8 mouse cellular contexts compared by ENCODE assay signal in the genomic region with DNA sequence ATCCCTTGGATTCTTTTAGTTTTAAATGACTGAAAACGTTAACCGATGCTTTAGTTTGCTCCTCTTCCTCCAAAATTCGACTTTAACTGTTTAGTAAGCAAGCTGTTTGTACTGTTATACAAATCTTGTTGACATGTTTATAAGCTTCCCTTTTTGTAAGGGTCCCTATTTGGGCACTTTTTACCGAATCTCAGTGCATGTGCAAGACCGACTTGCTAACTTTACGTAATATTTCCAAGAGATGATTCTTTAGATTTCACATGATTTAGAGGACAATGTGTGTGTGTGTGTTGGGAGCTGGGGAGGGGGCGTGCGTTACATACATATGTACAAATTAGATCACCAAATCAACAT. TPM values are rescaled to one million over a fixed set of nuclear protein-coding genes. Genes with fewer than 3 reads are reported as not detected.
DNase-seq lines count a peak whose midpoint lies in the region; ATAC-seq and TF ChIP-seq lines count a peak whose summit lies in the region.

No protein-coding gene starts in this region.

- TF ChIP-seq CTCF in C2C12 (IDR thresholded peaks at IDR 0.05; ENCODE audit: control insufficient read depth, insufficient read depth, insufficient read length), result no peak

- H3K36me3 ChIP-seq in erythroblast, embryonic 14.5 days (ENCODE audit: control insufficient read depth), result no peaks in the 10 kb centered on the region
- no peaks in the 10 kb centered on the region for H3K36me3 ChIP-seq in C2C12 (ENCODE audit: control insufficient read depth, insufficient read depth)
- no peaks in the 10 kb centered on the region for H3K36me3 ChIP-seq in forebrain, embryonic 14.5 days (ENCODE audit: control insufficient read depth, insufficient read depth, low read length)
- no peaks in the 10 kb centered on the region for H3K36me3 ChIP-seq in liver, embryonic 16.5 days (ENCODE audit: control insufficient read depth, insufficient read depth)

- H3K9me3 ChIP-seq in erythroblast, embryonic 14.5 days (ENCODE audit: control insufficient read depth, low read length), result no peaks in the 10 kb centered on the region
- H3K9me3 ChIP-seq in forebrain, embryonic 14.5 days (replicated peaks; ENCODE audit: control insufficient read depth, low read length), result no peaks in the 10 kb centered on the region
- H3K9me3 ChIP-seq in liver, embryonic 16.5 days (replicated peaks; ENCODE audit: control insufficient read depth, low read length), result no peaks in the 10 kb centered on the region

- H3ac ChIP-seq in C2C12 (ENCODE audit: control insufficient read depth, insufficient read length, low read depth), result peak overlapping the region; percentile 41

- H3K4me1 ChIP-seq in erythroblast, embryonic 14.5 days (ENCODE audit: control insufficient read depth), result peaks cover 52% of the 10 kb centered on the region
- H3K4me1 ChIP-seq in forebrain, embryonic 14.5 days (ENCODE audit: control insufficient read depth, insufficient read depth, low read length), result peaks cover 21% of the 10 kb centered on the region
- peaks cover 22% of the 10 kb centered on the region for H3K4me1 ChIP-seq in liver, embryonic 16.5 days (ENCODE audit: control insufficient read depth, low read depth, low read length)

- H3K79me2 ChIP-seq in C2C12 (ENCODE audit: control insufficient read depth, insufficient read depth), result peaks cover 41% of the 10 kb centered on the region

- no peak for ATAC-seq in erythroblast, adult 5-6 weeks (replicated peaks; ENCODE audit: low FRiP score, poor library complexity, severe bottlenecking)
- ATAC-seq in forebrain, embryonic 14.5 days, result no peak
- ATAC-seq in liver, embryonic 16.5 days (ENCODE audit: low read depth), result no peak

- H3K4me3 ChIP-seq in erythroblast, embryonic 14.5 days (replicated peaks), result peak overlapping the region; percentile 99
- peak overlapping the region; percentile 85 for H3K4me3 ChIP-seq in C2C12 (ENCODE audit: insufficient read depth, poor library complexity, severe bottlenecking)
- H3K4me3 ChIP-seq in forebrain, embryonic 14.5 days (ENCODE audit: low read depth, low read length), result peak overlapping the region; percentile 74
- H3K4me3 ChIP-seq in liver, embryonic 16.5 days (ENCODE audit: low read depth, low read length), result peak overlapping the region; percentile 93

- H3K79me3 ChIP-seq in C2C12 (ENCODE audit: low read depth), result peaks cover 35% of the 10 kb centered on the region

- no peaks in the 10 kb centered on the region for H3K27me3 ChIP-seq in erythroblast, embryonic 14.5 days (ENCODE audit: control insufficient read depth)
- H3K27me3 ChIP-seq in C2C12 (ENCODE audit: control insufficient read depth, insufficient read depth, insufficient read length), result no peaks in the 10 kb centered on the region
- no peaks in the 10 kb centered on the region for H3K27me3 ChIP-seq in forebrain, embryonic 14.5 days (replicated peaks; ENCODE audit: control insufficient read depth, insufficient read depth, low read length)
- no peaks in the 10 kb centered on the region for H3K27me3 ChIP-seq in liver, embryonic 16.5 days (ENCODE audit: control insufficient read depth, insufficient read depth, low read depth, low read length)

- peak overlapping the region; percentile 92 for H3K27ac ChIP-seq in forebrain, embryonic 14.5 days (ENCODE audit: low read depth, low read length)
- H3K27ac ChIP-seq in liver, embryonic 16.5 days (ENCODE audit: low read length), result peak overlapping the region; percentile 98

- DNase-seq in forebrain, embryonic 14.5 days (ENCODE audit: low spot score), result no peak
- DNase-seq in left cerebral cortex, adult 8-10 months (ENCODE audit: low spot score in 2 of 2), result no peak
- DNase-seq in layer of hippocampus, adult 11-12 months (ENCODE audit: low spot score), result no peak
- no peak for DNase-seq in left cerebral cortex, adult 18-20 months (ENCODE audit: low spot score in 2 of 2)

- whole genome bisulfite sequencing in forebrain, embryonic 14.5 days, result 21% methylated on average over 8 of the region's 8 CpGs
- WGBS in liver, embryonic 16.5 days (ENCODE audit: insufficient replicate concordance), result 8% methylated on average over 8 of the region's 8 CpGs

- peak overlapping the region; percentile 90 for H3K9ac ChIP-seq in forebrain, embryonic 14.5 days (ENCODE audit: low read length)
- peak overlapping the region; percentile 98 for H3K9ac ChIP-seq in liver, embryonic 16.5 days (ENCODE audit: low read depth, low read length)

- H3K4me2 ChIP-seq in forebrain, embryonic 14.5 days (ENCODE audit: low read length), result peak overlapping the region; percentile 52
- peak overlapping the region; percentile 87 for H3K4me2 ChIP-seq in liver, embryonic 16.5 days (ENCODE audit: low read depth, low read length)

TF ChIP-seq in C2C12, 6 proteins besides CTCF, POLR2A, EP300 and RAD21:
- no peak for TF ChIP-seq MYOD1 (IDR thresholded peaks at IDR 0.05; ENCODE audit: control insufficient read depth, insufficient read length, low read depth)
- TF ChIP-seq MAX (IDR thresholded peaks at IDR 0.05), result no peak
- TF ChIP-seq FOSL1 (IDR thresholded peaks at IDR 0.05; ENCODE audit: insufficient read depth, low read length, poor library complexity, severe bottlenecking), result no peak
- TF ChIP-seq MYOG (IDR thresholded peaks at IDR 0.05; ENCODE audit: control insufficient read depth, extremely low read depth, insufficient read length), result no peak
- no peak for TF ChIP-seq CEBPB (IDR thresholded peaks at IDR 0.05; ENCODE audit: low read depth)
- no peak for TF ChIP-seq USF1 (IDR thresholded peaks at IDR 0.05; ENCODE audit: low read depth)

RNA-seq across cellular contexts. Expression of a gene that starts 0.9 kb away (rescaled TPM):
- polyA plus RNA-seq in erythroblast, embryonic 14.5 days (2012), result 3.8 TPM in 2 replicates
- 33.2 and 36.2 TPM in 2 replicates for total RNA-seq in erythroblast, adult 5-6 weeks (2015; ENCODE audit: low replicate concordance)
- 36.7 and 48.5 TPM in 2 replicates for total RNA-seq in erythroblast, adult 5-6 weeks (2017; ENCODE audit: low replicate concordance)
- 14.5 TPM for polyA plus RNA-seq in C2C12 (2012; fragmentation: generic; extraction: Trizol)
- 128 and 139 TPM in 2 replicates for polyA plus RNA-seq in forebrain, embryonic 14.5 days (2014; fragmentation: Nextera tagmentation; extraction: Ambion mirVana)
- 27.3 and 31.9 TPM in 2 replicates for polyA plus RNA-seq in liver, embryonic 16.5 days (2015; fragmentation: Nextera tagmentation; extraction: Ambion mirVana)
- 10 to 100 TPM; 86.1 to 97.0 (median 91.2) TPM for total RNA-seq in left cerebral cortex, adult 8-10 months (2022)
- total RNA-seq in left cerebral cortex, adult 18-20 months (2021), result 10 to 100 TPM; 92.2 to 92.6 TPM

RNA-seq across cellular contexts. Expression of a gene that starts 17.1 kb away (rescaled TPM):
- 2.6 and 3.3 TPM in 2 replicates for polyA plus RNA-seq in erythroblast, embryonic 14.5 days (2012)
- 5.0 and 14.6 TPM in 2 replicates for total RNA-seq in erythroblast, adult 5-6 weeks (2015; ENCODE audit: low replicate concordance)
- total RNA-seq in erythroblast, adult 5-6 weeks (2017; ENCODE audit: low replicate concordance), result 8.4 and 10.6 TPM in 2 replicates
- polyA plus RNA-seq in C2C12 (2012; fragmentation: generic; extraction: Trizol), result 95.0 TPM
- 69.4 and 69.7 TPM in 2 replicates for polyA plus RNA-seq in forebrain, embryonic 14.5 days (2014; fragmentation: Nextera tagmentation; extraction: Ambion mirVana)
- 46.3 and 47.6 TPM in 2 replicates for polyA plus RNA-seq in liver, embryonic 16.5 days (2015; fragmentation: Nextera tagmentation; extraction: Ambion mirVana)
- 10 to 100 TPM; 14.2 to 20.5 (median 17.0) TPM for total RNA-seq in left cerebral cortex, adult 8-10 months (2022)
- 10 to 100 TPM; 15.5 to 17.6 TPM for total RNA-seq in left cerebral cortex, adult 18-20 months (2021)

Comparison
In these comparisons a context has a peak if more than half of its experiments do, and no peak if none do; other contexts are left out.
1. RNA of a gene that starts 17.1 kb away (polyA plus RNA-seq): 95.0 TPM in C2C12 (single experiment), 69.4 to 69.7 TPM in forebrain, embryonic 14.5 days and 46.3 to 47.6 TPM in liver, embryonic 16.5 days; 2.6 to 3.3 TPM in erythroblast, embryonic 14.5 days; every median in the first group is over 10 times any median in the second.
2. Peak in every context shown above with its lines, with median percentiles within 50 percentile points of each other: H3K4me3 ChIP-seq.